Mouse (Mus musculus): ENCODE measurements at regions not wholly inside any gene's neighbourhood (a gene's known extent, or its start where the extent isn't known, plus 50 kb on each side); places are given as distances from the start of the nearest gene placed in this dataset.

- Histone ChIP-seq H3K4me1 (ENCODE audit: insufficient read depth, low read depth, low read length) (no peaks in the 10 kb centered on the region), H3K27ac (ENCODE audit: low read length) (no peak overlapping the region), H3K4me3 (ENCODE audit: low read depth, low read length) (no peak overlapping the region), H3K9ac (replicated peaks; ENCODE audit: low read depth) (no peak overlapping the region), H3K36me3 (ENCODE audit: insufficient read depth, low read length) (no peaks in the 10 kb centered on the region), H3K27me3 (replicated peaks; ENCODE audit: insufficient read depth, low read length) (no peaks in the 10 kb centered on the region), H3K9me3 (ENCODE audit: low read length) (no peaks in the 10 kb centered on the region), H3K4me2 (replicated peaks; ENCODE audit: low read depth, low read length) (no peak overlapping the region)
- 60% methylated on average over 12 of the region's 12 CpGs for WGBS
- ATAC-seq (no peak), DNase-seq (ENCODE audit: low spot score) (no peak)
- TF ChIP-seq CTCF (IDR thresholded peaks at IDR 0.05), result no peak
- no peak for TF ChIP-seq EP300 (IDR thresholded peaks at IDR 0.05)
Measured at GRCm38 (mm10) chr12:46609580-46610311, 209.0 kb downstream of the Nova1 start.

GRCm38 (mm10) chr12:46608290-46608910, 210.3 kb downstream of the Nova1 start:
- no peak for ATAC-seq
- DNase-seq (ENCODE audit: low spot score), result no peak
- Histone ChIP-seq H3K4me3 (ENCODE audit: low read depth, low read length) (no peak overlapping the region), H3K9ac (replicated peaks; ENCODE audit: low read depth) (no peak overlapping the region), H3K36me3 (ENCODE audit: insufficient read depth, low read length) (no peaks in the 10 kb centered on the region), H3K27ac (ENCODE audit: low read length) (no peak overlapping the region), H3K4me2 (replicated peaks; ENCODE audit: low read depth, low read length) (no peak overlapping the region), H3K4me1 (ENCODE audit: insufficient read depth, low read depth, low read length) (no peaks in the 10 kb centered on the region), H3K9me3 (ENCODE audit: low read length) (no peaks in the 10 kb centered on the region), H3K27me3 (replicated peaks; ENCODE audit: insufficient read depth, low read length) (no peaks in the 10 kb centered on the region)
- WGBS, result 76% methylated on average over 10 of the region's 10 CpGs
- TF ChIP-seq CTCF (IDR thresholded peaks at IDR 0.05), result no peak
- TF ChIP-seq EP300 (IDR thresholded peaks at IDR 0.05), result no peak

- 36% methylated on average over 4 of the region's 4 CpGs for WGBS
- no peaks in the 10 kb centered on the region for H3K36me3 ChIP-seq (ENCODE audit: insufficient read depth, low read length)
- H3K4me2 ChIP-seq (replicated peaks; ENCODE audit: low read depth, low read length), result no peak overlapping the region
- H3K9ac ChIP-seq (replicated peaks; ENCODE audit: low read depth), result no peak overlapping the region
- no peak overlapping the region for H3K4me3 ChIP-seq (ENCODE audit: low read depth, low read length)
- H3K27ac ChIP-seq (ENCODE audit: low read length), result no peak overlapping the region
- TF ChIP-seq CTCF (IDR thresholded peaks at IDR 0.05) (no peak), EP300 (IDR thresholded peaks at IDR 0.05) (no peak)
- DNase-seq (ENCODE audit: low spot score) (no peak), ATAC-seq (no peak)
- H3K9me3 ChIP-seq (ENCODE audit: low read length), result no peaks in the 10 kb centered on the region
- no peaks in the 10 kb centered on the region for H3K4me1 ChIP-seq (ENCODE audit: insufficient read depth, low read depth, low read length)
- H3K27me3 ChIP-seq (replicated peaks; ENCODE audit: insufficient read depth, low read length), result no peaks in the 10 kb centered on the region
Measured at GRCm38 (mm10) chr12:46597200-46597599, 221.5 kb downstream of the Nova1 start.

GRCm38 (mm10) chr12:46568665-46569064, 250.1 kb downstream of the Nova1 start:
- no peak for ATAC-seq
- Histone ChIP-seq H3K4me2 (replicated peaks; ENCODE audit: low read depth, low read length) (no peak overlapping the region), H3K36me3 (ENCODE audit: insufficient read depth, low read length) (no peaks in the 10 kb centered on the region), H3K4me1 (ENCODE audit: insufficient read depth, low read depth, low read length) (no peaks in the 10 kb centered on the region), H3K9ac (replicated peaks; ENCODE audit: low read depth) (no peak overlapping the region), H3K4me3 (ENCODE audit: low read depth, low read length) (no peak overlapping the region), H3K27me3 (replicated peaks; ENCODE audit: insufficient read depth, low read length) (no peaks in the 10 kb centered on the region), H3K27ac (ENCODE audit: low read length) (no peak overlapping the region), H3K9me3 (ENCODE audit: low read length) (no peaks in the 10 kb centered on the region)
- TF ChIP-seq EP300 (IDR thresholded peaks at IDR 0.05) (no peak), CTCF (IDR thresholded peaks at IDR 0.05) (no peak)
- WGBS, result 62% methylated on average over 2 of the region's 2 CpGs
- no peak for DNase-seq (ENCODE audit: low spot score)

GRCm38 (mm10) chr12:46566324-46566723, 252.4 kb downstream of the Nova1 start:
- no peaks in the 10 kb centered on the region for H3K27me3 ChIP-seq (replicated peaks; ENCODE audit: insufficient read depth, low read length)
- H3K4me2 ChIP-seq (replicated peaks; ENCODE audit: low read depth, low read length), result no peak overlapping the region
- ATAC-seq (no peak), DNase-seq (ENCODE audit: low spot score) (no peak)
- WGBS, result 54% methylated on average over 2 of the region's 2 CpGs
- H3K4me1 ChIP-seq (ENCODE audit: insufficient read depth, low read depth, low read length), result no peaks in the 10 kb centered on the region
- no peak overlapping the region for H3K27ac ChIP-seq (ENCODE audit: low read length)
- no peaks in the 10 kb centered on the region for H3K36me3 ChIP-seq (ENCODE audit: insufficient read depth, low read length)
- H3K9ac ChIP-seq (replicated peaks; ENCODE audit: low read depth), result no peak overlapping the region
- no peaks in the 10 kb centered on the region for H3K9me3 ChIP-seq (ENCODE audit: low read length)
- H3K4me3 ChIP-seq (ENCODE audit: low read depth, low read length), result no peak overlapping the region
- TF ChIP-seq CTCF (IDR thresholded peaks at IDR 0.05) (no peak), EP300 (IDR thresholded peaks at IDR 0.05) (no peak)

GRCm38 (mm10) chr12:46520942-46521341, 297.8 kb downstream of the Nova1 start:
- TF ChIP-seq CTCF (IDR thresholded peaks at IDR 0.05) (no peak), EP300 (IDR thresholded peaks at IDR 0.05) (no peak)
- Histone ChIP-seq H3K36me3 (ENCODE audit: insufficient read depth, low read length) (no peaks in the 10 kb centered on the region), H3K9me3 (ENCODE audit: low read length) (no peaks in the 10 kb centered on the region), H3K4me2 (replicated peaks; ENCODE audit: low read depth, low read length) (no peak overlapping the region), H3K27ac (ENCODE audit: low read length) (no peak overlapping the region), H3K4me3 (ENCODE audit: low read depth, low read length) (no peak overlapping the region), H3K4me1 (ENCODE audit: insufficient read depth, low read depth, low read length) (no peaks in the 10 kb centered on the region), H3K27me3 (replicated peaks; ENCODE audit: insufficient read depth, low read length) (no peaks in the 10 kb centered on the region), H3K9ac (replicated peaks; ENCODE audit: low read depth) (no peak overlapping the region)
- DNase-seq (ENCODE audit: low spot score), result no peak
- no peak for ATAC-seq
- WGBS, result 67% methylated on average over 3 of the region's 3 CpGs

All from lung, postnatal 0 days (tissue).